Mouse (Mus musculus): Measurements from ENCODE around the gene Abca12. TPM values are rescaled to one million over a fixed set of nuclear protein-coding genes. Genes with fewer than 3 reads are reported as not detected.
A peak's percentile ranks its signal among the peaks of the same experiment; 100 is the strongest.

Gene Abca12
- total RNA-seq, 2 experiments from 2014 or later = 0.16 to 0.19 TPM

DNA sequence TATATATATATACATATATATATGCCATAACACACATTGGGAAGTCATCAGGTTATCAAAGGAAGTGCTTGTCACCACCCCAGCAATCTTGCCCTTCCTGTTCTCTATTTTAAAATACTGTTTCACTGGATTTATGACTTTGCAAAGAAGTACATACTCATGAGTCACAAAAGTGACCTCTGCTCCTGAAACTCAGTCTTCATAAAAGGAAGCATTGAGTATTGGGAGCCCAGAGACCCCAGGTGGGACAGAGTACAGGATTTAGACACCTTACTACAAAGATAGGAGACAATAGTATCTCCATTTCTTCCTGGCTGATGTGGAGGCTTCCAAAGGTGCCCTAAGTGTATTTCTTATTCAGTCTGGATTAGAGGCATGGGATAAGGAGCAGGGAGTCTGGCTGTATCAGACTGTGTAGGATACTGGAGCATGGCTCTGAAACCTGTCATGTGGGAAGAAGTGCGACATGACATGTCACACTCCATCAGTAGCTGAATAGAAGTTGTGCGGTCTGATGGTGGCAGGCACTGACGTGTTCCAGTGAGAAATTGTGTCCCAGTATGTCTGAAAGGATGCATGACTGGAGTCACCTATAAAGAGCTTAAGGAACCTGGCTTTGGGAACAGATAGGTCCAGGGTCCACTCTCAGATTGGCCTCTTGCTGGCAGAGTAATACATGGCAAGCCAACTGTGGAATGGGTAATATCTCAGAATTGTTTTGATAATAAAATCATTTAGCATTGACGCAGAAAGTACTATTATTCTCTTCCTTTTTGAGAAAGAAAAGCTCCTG, 76.0 kb downstream of the Abca12 start:
- DNase-seq (ENCODE audit: low spot score in 2 of 2) = no peak

DNA sequence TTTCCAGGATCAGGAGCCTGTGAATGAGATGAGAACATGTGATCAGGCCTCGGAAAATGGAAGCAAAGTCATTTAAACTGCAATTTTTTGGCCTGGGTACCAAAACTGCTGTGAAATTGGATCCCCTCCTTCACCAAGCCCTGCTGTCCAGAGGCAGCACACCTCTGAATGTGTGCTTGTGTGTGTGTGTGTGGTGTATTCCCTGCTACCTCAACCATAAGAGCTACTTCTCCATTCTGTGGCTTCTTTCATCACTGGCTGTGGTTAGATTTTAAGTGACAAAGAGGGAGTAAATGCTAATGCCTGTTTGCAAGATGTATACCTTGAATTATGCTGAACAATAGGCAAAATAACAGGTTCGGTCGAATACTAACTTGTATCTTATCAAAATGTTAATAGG, 84.4 kb downstream of the Abca12 start:
- DNase-seq (ENCODE audit: low spot score in 2 of 2) = no peak

DNA sequence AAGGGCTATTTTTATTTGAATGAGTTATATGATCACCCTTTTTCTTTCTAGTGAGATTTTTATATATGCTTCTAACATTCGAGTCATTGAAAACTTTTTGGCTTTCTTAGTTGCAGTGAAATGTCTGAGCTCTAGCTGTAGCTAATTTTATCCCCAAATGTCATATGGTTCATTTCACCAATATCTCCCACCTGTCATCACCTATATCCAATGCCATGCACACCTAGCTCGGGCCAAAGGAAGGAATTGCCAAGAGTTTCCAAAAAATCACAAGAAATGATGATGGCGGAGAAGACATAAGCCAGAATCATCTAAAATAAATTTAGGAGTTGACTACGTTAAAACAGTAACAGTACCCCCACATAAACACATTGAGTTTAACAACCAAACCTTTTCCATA, 102.5 kb downstream of the Abca12 start:
- DNase-seq (ENCODE audit: low spot score in 2 of 2) = no peak

DNA sequence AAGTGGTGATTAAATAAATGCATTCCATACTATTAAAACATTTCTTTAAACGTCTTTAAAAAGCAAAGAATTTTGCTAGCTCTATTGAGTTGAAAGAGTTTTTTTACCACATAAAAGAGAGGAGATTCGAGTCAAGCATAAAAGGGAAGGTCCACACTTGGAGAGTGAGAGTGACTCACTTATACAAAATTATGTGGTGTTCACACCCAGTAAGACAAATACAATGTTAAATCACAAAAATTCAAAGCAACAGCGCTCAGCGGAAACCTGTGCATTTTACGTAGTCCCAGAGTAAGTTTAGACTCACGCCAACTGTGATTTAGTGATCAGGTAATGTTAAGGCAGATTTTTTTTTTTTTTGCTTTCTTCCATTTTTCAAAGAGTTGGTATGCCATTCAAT, 104.1 kb downstream of the Abca12 start:
- DNase-seq (ENCODE audit: low spot score in 2 of 2) = no peak

- no peak for DNase-seq (ENCODE audit: low spot score in 2 of 2)
Observed at GRCm38 (mm10) chr1:71307362-71307761, 107.3 kb downstream of the Abca12 start.

DNA sequence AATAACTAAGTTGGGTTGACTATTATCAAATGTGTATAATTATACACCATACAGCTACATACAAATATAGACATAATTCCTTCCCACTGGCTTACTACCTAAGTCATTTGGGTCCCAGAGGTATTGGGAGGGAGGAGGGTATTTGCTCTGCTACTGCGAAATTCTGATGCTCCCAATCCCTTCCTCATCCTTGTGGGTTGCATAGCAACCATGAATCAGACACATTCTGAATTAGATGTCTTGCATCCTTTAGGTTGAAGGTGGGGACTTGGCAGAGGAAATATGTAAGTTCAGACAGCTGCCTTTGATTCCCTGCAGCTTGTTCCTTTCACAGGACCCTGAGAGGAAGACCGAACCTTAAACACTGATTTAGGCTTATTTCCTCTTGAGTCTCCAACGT, 108.5 kb downstream of the Abca12 start:
- DNase-seq (ENCODE audit: low spot score in 2 of 2) = no peak

DNA sequence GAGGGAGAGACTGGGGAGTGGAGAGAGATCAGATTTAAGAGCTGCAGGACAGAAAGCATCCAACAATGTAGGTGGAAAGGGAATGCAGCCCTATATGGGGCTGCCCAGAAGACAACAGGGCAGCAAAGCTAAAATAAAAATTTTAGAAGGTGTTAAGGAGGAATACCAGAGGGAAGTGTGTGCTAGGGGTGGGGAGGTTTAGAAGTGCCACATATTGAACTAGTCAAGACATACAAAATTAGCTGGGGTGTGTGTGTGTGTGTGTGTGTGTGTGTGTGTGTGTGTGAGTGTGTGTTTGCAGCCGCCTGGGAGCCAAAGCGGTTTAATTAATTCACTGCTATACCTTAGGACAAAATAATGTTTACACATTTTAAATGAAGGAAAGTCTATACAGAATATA, 110.1 kb downstream of the Abca12 start:
- no peak for DNase-seq (ENCODE audit: low spot score in 2 of 2)

DNA sequence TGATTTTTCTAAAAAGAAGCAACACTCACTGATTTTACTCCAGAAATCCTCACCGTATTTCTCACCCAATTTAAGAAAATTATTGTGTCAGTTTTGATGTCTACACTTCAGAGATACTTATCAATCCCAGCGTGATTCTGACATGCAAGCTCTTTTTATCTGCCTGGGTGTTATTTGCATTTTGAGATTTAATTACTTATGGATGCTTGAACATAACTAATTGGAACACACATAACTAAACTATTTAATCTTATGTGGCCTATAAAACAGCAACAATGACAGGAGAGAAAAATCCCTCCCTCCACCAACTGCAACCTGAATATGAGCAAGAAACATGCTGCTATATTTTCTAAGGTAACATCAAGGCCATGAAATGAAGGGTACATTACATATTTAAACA, 117.7 kb downstream of the Abca12 start:
- DNase-seq (ENCODE audit: low spot score in 2 of 2) = no peak

DNA sequence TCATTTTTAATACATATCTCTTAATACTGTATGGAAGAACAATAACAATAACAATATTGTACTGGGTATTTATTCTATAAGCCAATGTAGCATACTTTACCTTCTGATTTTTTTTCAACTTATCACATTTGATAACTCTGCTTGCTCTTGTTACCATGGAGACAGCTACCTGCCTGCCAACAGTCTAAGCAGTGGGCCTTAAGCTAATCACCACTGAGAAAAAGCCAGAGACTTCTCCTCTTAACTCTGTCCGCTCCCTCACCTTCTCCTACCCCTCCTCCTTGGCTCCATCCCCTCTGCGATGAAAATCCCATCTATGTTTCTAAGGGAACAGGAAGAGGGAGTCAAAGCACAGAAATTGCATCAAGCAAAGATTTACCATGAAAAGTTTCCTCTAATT, 118.1 kb downstream of the Abca12 start:
- DNase-seq (ENCODE audit: low spot score in 2 of 2) = no peak

GRCm38 (mm10) chr1:71291917-71292316, 122.8 kb downstream of the Abca12 start:
- no peak for DNase-seq (ENCODE audit: low spot score in 2 of 2)

DNA sequence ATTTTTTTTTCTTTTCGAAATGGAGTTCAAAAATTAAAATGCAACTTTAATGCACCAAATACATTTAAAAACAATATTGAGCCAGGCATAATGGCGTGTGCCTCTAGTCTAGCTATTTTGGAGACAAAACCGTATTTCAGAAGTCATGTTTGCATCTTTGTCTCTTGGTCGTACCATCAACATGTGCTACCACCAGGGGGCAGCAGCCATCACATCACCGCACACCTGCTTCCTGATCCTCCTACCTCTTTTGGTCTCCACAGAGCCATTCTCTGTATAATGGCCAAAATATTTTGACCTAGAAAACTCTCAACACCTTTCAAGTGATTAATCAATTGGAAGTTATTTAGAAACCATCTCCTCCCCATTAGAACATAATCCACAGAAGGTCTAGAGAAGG, 125.2 kb downstream of the Abca12 start:
- DNase-seq (ENCODE audit: low spot score in 2 of 2) = peak; percentile 79 to 81

DNA sequence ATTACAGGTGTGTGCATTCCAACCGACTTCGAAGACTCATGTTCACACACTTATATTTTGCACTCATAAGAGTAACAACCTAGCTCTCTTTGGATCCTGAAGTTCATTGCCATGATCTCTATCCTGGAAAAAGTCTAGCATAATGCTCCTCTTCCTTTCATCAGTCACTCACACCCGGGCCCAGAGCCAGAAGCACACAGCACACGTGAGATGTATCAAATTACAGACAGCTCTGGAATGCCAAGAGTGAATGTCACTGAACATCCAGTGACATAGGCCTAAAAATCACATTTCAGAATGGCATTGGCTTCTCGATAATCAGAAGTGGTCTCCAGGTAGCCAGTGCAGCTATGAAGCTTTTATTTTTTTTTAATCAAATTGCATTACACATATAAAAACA, 137.8 kb downstream of the Abca12 start:
- no peak for DNase-seq (ENCODE audit: low spot score in 2 of 2)

GRCm38 (mm10) chr1:71272550-71272949, 142.2 kb downstream of the Abca12 start:
- peak in 1 of 2 experiments; percentile 10 for DNase-seq (ENCODE audit: low spot score in 2 of 2)

GRCm38 (mm10) chr1:71272077-71272476, 142.6 kb downstream of the Abca12 start:
- DNase-seq (ENCODE audit: low spot score in 2 of 2) = no peak

DNA sequence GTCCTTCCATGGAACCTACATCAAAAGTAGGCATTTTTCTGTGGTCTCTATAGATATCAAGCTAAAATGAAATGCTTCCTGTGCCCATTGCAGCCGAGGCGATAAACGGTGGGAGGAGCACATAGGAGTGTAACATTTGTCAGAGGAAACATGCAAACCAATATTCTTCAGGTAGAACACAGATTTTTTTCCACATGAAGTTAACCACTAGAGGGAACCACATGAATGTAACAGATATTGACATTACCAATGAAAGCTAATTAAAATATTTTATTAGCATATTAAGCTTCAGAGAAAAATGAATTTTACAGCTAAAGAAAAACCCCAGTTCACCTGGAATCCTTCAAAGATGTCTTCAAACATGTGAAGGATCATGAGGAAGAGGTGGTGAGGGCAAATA, 144.6 kb downstream of the Abca12 start:
- DNase-seq (ENCODE audit: low spot score in 2 of 2) = no peak

DNA sequence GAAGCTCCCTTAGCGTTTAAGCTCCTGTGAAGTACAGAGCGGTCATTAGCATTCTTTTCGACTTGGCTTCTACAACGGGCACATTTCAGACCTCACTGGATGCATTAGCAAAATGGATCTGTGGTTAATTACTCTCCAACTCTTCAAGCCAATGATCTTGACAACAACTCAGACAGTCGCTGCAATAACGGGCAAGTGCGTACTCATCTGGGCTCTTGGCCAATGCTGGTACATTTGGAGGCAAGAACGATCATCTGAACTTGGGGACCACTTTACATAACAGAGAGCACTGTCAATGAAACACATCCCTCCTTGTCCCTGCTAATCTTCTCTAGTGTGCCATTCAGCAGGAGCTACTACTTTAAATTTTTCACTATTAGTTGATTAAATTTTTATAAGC, 148.1 kb downstream of the Abca12 start:
- no peak for DNase-seq (ENCODE audit: low spot score in 2 of 2)

DNA sequence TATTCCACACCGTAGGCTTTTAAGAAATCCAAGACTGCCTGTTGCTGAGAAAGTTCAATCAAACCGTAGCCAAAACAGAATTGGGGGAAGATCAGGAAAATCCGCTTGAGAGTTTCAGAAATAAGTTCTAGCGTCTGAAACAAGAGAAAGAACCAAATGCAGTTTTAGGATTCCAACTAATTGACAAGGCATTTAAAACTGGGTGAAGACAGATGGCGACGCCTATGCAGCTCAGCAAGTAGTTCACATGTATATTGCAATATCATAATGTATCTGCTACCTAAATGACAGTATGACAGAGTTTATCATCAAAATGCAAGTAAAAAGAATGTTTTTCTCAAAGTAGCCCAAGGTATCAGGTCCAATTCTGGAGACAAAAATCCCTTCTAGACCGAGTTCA, 151.2 kb downstream of the Abca12 start:
- DNase-seq (ENCODE audit: low spot score in 2 of 2) = no peak

GRCm38 (mm10) chr1:71244647-71245046, 170.1 kb downstream of the Abca12 start:
- DNase-seq (ENCODE audit: low spot score in 2 of 2) = no peak

- no peak for DNase-seq (ENCODE audit: low spot score in 2 of 2)
Observed at GRCm38 (mm10) chr1:71241396-71241795, 173.3 kb downstream of the Abca12 start.

- no peak for DNase-seq (ENCODE audit: low spot score in 2 of 2)
Observed at GRCm38 (mm10) chr1:71239586-71239985, 175.1 kb downstream of the Abca12 start.

DNA sequence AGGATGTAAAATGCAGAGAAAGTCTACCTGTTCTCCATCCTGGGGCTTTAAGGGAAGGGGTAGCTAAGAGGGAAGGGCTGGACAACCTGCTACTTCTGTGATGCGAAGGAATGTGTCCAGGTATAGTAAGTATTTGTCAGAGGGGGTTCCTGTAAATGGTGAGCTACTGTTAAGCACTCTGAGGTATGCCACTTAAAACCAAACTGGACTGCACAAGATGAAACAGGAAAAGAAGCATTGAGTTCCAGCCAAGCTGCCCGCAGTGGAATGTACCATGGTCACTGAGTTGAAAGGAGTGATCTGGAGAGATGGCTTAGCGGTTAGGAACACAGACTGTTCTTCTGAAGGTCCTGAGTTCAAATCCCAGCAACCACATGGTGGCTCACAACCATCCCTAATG, 179.4 kb downstream of the Abca12 start:
- DNase-seq (ENCODE audit: low spot score in 2 of 2) = no peak

DNA sequence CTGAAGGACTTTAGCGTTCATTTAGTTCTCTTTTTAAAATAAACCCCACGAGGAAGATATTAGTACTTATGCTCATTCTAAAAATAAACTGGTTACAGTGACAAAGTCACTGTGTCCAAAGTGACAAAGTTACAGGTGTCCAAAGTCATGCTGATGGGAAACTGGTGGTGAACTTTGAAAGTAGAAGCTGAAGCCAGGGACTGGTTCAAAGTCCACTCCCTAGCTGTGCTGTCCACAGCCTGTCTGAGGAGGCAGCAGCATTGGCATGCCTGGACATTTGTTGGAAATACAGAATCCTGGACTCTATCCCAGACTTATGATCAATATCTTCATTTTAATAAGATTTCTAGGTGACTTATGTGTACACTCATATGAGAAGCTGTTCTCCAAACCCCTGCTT, 183.5 kb downstream of the Abca12 start:
- DNase-seq (ENCODE audit: low spot score in 2 of 2) = no peak

DNA sequence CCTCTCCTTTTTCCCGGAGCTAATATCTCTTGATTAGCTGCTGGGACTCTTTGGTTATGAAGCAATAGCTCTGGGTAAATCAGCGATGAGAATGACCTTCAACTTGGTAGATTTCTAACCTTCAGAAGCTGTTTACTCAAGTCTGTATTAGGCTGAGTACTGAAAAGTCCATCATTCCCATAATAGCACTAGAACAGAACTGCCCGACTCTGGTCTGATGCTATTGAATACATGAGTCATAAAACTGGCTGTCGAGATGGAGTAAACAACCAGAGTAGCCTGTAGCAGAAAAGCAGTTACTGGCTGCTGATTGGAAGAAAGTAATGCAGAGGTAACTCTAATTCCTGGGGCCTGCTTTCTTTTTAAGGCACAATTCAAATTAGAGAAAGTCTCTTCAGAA, 211.1 kb downstream of the Abca12 start:
- no peak for DNase-seq (ENCODE audit: low spot score in 2 of 2)

Measured in left cerebral cortex, adult 18-20 months (tissue).